Mouse (Mus musculus) heart, postnatal 0 days (tissue): Measurements from ENCODE around the gene Ypel3. TPM values are rescaled to one million over a fixed set of nuclear protein-coding genes. Genes with fewer than 3 reads are reported as not detected.

Source experiments
- ATAC-seq: fragments of 200-750 bp; cut with Nextera tagmentation; 2 replicates; pipeline ENCODE4 v1.8.0; 2017; ENCODE audit warnings: low read depth, moderate number of reproducible peaks, moderate library complexity; ENCODE audit not compliant: insufficient read depth
- DNase-seq: peaks from one replicate; pipeline ENCODE4 v3.0.0-alpha.2; 2016; ENCODE audit warnings: low spot score
- H3K27ac ChIP-seq: fragments of 300-500 bp; sonication (generic); 2 replicates; pipeline ENCODE4 v1.5.1; 2014; ENCODE audit warnings: low read depth, mild to moderate bottlenecking
- H3K27me3 ChIP-seq: fragments of 300-500 bp; sonication (generic); 2 replicates; pipeline ENCODE4 v1.6.1; 2014; ENCODE audit warnings: low read length, mixed read lengths; ENCODE audit not compliant: control insufficient read depth, insufficient read depth
- H3K36me3 ChIP-seq: fragments of 300-500 bp; sonication (generic); replicated peaks from 2 replicates; pipeline ENCODE4 v1.6.1; 2014; ENCODE audit warnings: low read length, mixed read lengths; ENCODE audit not compliant: control insufficient read depth, insufficient read depth
- H3K4me1 ChIP-seq: fragments of 300-500 bp; sonication (generic); 2 replicates; pipeline ENCODE4 v1.6.1; 2014; ENCODE audit warnings: antibody characterized with exemption; ENCODE audit not compliant: control insufficient read depth, insufficient read depth
- H3K4me2 ChIP-seq: fragments of 300-500 bp; sonication (generic); 2 replicates; pipeline ENCODE4 v1.6.1; 2014; ENCODE audit warnings: low read depth, mild to moderate bottlenecking, low read length, moderate library complexity
- H3K4me3 ChIP-seq: fragments of 300-500 bp; sonication (generic); 2 replicates; pipeline ENCODE4 v1.5.1; 2014; ENCODE audit warnings: low read depth, low read length
- H3K9ac ChIP-seq: fragments of 300-500 bp; sonication (generic); replicated peaks from 2 replicates; pipeline ENCODE4 v1.6.1; 2014; ENCODE audit warnings: low read depth, low read length, mixed read lengths
- H3K9me3 ChIP-seq: fragments of 300-500 bp; sonication (generic); replicated peaks from 2 replicates; pipeline ENCODE4 v1.6.1; 2016; ENCODE audit warnings: low read length; ENCODE audit not compliant: control insufficient read depth
- CTCF ChIP-seq: IDR thresholded peaks from 2 replicates; pipeline ENCODE4 v1.5.1; 2016; ENCODE audit warnings: antibody characterized with exemption, control low read depth, low read depth
- EP300 ChIP-seq: IDR thresholded peaks from 2 replicates; pipeline ENCODE4 v1.6.1; 2016; ENCODE audit warnings: antibody characterized with exemption, low read depth
- WGBS: fragments of 180-500 bp; shearing (Covaris S2); extraction: QIAGEN DNeasy Blood & Tissue Kit; methylation state at CpG from one replicate; pipeline ENCODE4 v1.1.7; 2014; 5-methylcytosine and 5-hydroxymethylcytosine counted together
- polyA plus RNA-seq: library from polyadenylated mRNA; unstranded; fragments of >200 nt; fragmentation: Nextera tagmentation; extraction: Ambion mirVana; gene quantifications from 2 replicates; pipeline ENCODE4 v1.2.1, GENCODE M21; 2015
- total RNA-seq: library from RNA; depleted of rRNA; stranded (reverse); fragments of >200 nt; gene quantifications from 2 replicates; pipeline ENCODE4 v1.2.3, GENCODE M21; 2014; ENCODE audit warnings: low replicate concordance

Gene Ypel3
- total and polyA plus RNA-seq, 2 experiments from 2014 or later: 84.1 to 146 TPM

DNA sequence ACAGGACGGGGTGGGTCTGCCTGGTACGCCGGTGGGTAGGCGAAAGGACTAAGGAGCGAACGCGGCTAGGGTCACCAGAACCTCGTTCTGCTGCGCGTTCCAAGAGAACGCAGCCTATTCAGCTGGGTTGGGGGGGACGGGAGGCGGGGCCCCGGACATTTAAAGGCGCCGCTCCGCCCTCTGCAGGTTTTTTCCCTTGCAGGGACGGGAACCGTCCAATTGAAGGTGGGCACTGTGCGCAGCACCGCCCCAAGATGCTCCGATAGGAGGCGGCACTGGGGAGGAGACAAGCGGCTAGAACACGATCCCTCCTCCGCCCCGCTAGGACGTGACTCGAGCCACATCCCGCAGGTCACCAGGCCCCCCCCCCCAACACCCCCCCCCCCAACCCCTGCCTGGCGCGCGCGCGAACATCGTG, 22.3 kb downstream of the Ypel3 start:
- Histone ChIP-seq H3K9me3 (no peaks in the 10 kb centered on the region), H3K4me1 (peaks cover 22% of the 10 kb centered on the region), H3K9ac (peak overlapping the region; percentile 84), H3K27ac (peak overlapping the region; percentile 97), H3K36me3 (peaks cover 38% of the 10 kb centered on the region), H3K4me3 (peak overlapping the region; percentile 83), H3K27me3 (no peaks in the 10 kb centered on the region), H3K4me2 (peak overlapping the region; percentile 81)
- TF ChIP-seq CTCF (peak; percentile 25; the same call in 1 of the 2 replicates), EP300 (peak; percentile 2; the same call in 1 of the 2 replicates)
- 0% methylated on average over 26 of the region's 36 CpGs for WGBS
- ATAC-seq: peak; percentile 92
- peak; percentile 98 for DNase-seq

GRCm38 (mm10) chr7:126799468-126800268, 22.9 kb downstream of the Ypel3 start:
- DNase-seq (peak; percentile 96), ATAC-seq (peak; percentile 84)
- H3K4me3 ChIP-seq: peak overlapping the region; percentile 83
- peaks cover 35% of the 10 kb centered on the region for H3K36me3 ChIP-seq
- peak overlapping the region; percentile 97 for H3K27ac ChIP-seq
- H3K4me1 ChIP-seq: peaks cover 22% of the 10 kb centered on the region
- no peaks in the 10 kb centered on the region for H3K9me3 ChIP-seq
- TF ChIP-seq CTCF (peak; percentile 39), EP300 (no peak; the same call in 1 of the 2 replicates)
- WGBS: under 1% methylated on average over 37 of the region's 38 CpGs
- peak overlapping the region; percentile 56 for H3K9ac ChIP-seq
- H3K27me3 ChIP-seq: no peaks in the 10 kb centered on the region
- H3K4me2 ChIP-seq: peak overlapping the region; percentile 81

DNA sequence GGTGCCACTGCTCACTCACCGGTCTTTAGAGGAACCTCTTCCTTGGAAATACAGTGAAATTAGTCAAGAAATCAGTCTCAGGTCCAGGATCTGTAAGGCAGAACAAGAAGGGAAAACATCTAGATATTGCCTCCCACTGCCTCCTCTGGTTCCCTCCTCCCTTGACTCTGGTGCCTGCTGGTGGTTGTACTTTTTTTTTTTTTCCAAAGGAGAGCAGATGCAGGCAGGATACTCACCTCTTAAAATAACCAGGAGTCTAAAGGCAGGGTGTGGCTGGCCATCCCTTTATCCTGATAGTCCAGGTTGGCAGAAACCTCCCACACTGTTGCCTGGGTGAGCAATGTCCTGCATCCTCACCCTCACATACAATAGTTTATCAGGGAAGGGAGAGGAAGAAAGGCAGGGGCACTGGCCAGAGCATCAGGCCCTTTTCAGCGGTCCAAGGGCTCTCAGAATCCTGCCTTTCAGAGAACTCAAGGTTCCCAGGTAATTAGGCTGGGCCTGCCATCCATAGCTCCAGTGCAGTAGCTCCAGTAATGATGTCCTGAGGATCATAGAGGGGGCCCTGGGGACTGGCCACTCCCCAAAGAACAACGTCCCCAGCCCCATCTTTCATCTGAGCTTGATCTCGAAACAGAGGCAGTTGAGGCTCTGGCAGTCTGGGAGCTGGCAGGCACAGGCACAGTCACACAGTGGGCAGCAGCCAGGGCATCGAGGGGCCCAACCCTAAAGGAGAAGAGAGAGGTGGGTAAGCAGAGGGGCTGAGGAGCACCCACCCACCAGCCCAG, 23.7 kb downstream of the Ypel3 start:
- H3K4me1 ChIP-seq: peaks cover 22% of the 10 kb centered on the region
- H3K4me3 ChIP-seq: peak overlapping the region; percentile 83
- peak overlapping the region; percentile 97 for H3K27ac ChIP-seq
- H3K9me3 ChIP-seq: no peaks in the 10 kb centered on the region
- H3K27me3 ChIP-seq: no peaks in the 10 kb centered on the region
- no peak for DNase-seq
- peak overlapping the region; percentile 81 for H3K4me2 ChIP-seq
- ATAC-seq: no peak
- peak overlapping the region; percentile 56 for H3K9ac ChIP-seq
- 52% methylated on average over 5 of the region's 5 CpGs for WGBS
- H3K36me3 ChIP-seq: peaks cover 29% of the 10 kb centered on the region
- TF ChIP-seq EP300: no peak
- no peak for TF ChIP-seq CTCF

GRCm38 (mm10) chr7:126801057-126801422, 24.3 kb downstream of the Ypel3 start:
- Histone ChIP-seq H3K4me2 (no peak overlapping the region), H3K9me3 (no peaks in the 10 kb centered on the region), H3K27ac (no peak overlapping the region), H3K27me3 (no peaks in the 10 kb centered on the region), H3K9ac (no peak overlapping the region), H3K36me3 (peaks cover 24% of the 10 kb centered on the region), H3K4me3 (no peak overlapping the region), H3K4me1 (peaks cover 22% of the 10 kb centered on the region)
- DNase-seq (no peak), ATAC-seq (no peak)
- no peak for TF ChIP-seq EP300
- TF ChIP-seq CTCF: no peak
- 93% methylated on average over 16 of the region's 16 CpGs for WGBS

GRCm38 (mm10) chr7:126802134-126802889, 25.6 kb downstream of the Ypel3 start:
- Histone ChIP-seq H3K9ac (no peak overlapping the region), H3K27ac (no peak overlapping the region)

More at GRCm38 (mm10) chr7:126802134-126802889, 25.6 kb downstream of the Ypel3 start:
- ATAC-seq (no peak), DNase-seq (no peak)
- TF ChIP-seq EP300 (no peak), CTCF (no peak)
- H3K36me3 ChIP-seq: peaks cover 12% of the 10 kb centered on the region; the same call in 1 of the 2 replicates
- no peaks in the 10 kb centered on the region for H3K27me3 ChIP-seq
- H3K4me1 ChIP-seq: peaks cover 16% of the 10 kb centered on the region
- no peak overlapping the region for H3K4me2 ChIP-seq
- no peak overlapping the region for H3K4me3 ChIP-seq
- WGBS: 80% methylated on average over 11 of the region's 11 CpGs
- no peaks in the 10 kb centered on the region for H3K9me3 ChIP-seq
